Mouse (Mus musculus): Measurements from ENCODE around the gene Ccdc117.
"Not testable (repeated sequence)": the region's sequence is repeated elsewhere in the genome, so short reads cannot be mapped to it uniquely, and the experiment has no call there.

Gene Ccdc117

DNA sequence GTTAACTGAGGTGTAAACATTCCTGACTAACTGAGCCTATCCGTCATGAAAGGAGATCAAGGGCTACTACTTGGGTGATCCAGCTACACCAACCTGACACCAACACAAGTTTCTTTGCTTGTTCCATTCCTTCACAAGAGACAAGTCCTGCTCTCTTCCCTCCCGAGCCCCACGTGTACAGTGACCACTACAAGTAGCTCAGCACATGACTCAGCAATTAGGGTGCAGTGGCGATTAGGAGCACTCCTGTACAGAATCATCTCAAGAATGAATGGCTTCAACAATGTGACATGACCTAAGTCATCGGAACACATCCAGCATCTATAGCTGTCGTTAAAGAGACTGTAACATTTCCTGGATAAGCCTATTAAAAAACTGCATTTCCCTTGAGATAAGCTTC lies 11.3 kb downstream of the Ccdc117 start:
- DNase-seq (ENCODE audit: low spot score) = no peak

DNA sequence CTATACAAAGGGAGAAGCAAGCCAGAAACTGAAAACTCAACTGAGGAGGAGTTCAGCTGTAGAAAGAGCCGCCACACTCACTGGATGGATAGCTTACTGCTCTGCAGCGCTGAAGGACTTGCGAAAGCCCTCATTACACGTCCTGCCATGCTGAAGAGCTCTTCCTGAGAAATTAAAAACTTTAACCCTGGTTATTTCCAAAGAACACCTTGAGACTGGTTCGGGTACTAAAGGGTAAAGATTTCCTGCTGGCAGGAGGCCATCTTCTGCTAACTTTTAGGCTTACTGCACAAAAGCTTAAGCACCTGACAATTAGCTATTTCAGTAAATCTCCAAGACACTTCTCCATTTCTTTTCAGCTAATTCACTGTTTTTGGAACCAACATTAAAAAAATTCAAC lies 11.8 kb downstream of the Ccdc117 start:
- no peak for DNase-seq (ENCODE audit: low spot score)

DNA sequence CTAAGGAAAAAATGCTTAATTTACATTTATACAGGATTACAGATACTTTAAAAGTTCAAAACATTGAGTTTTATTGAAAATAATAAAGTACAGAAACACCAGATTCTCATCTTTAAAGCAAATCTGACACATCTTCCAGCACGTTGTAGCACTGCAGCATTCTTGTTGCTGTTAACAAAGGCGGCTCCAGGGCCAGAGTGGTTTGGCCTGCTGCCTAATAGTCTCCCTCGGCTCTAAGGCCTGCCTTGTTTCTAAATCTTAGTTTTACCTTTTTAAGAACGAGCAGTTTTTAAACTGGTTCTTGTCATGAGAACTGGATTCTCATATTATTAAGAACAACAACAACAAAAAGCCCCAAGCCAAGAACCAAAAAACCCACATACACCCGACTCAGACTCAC lies 13.1 kb downstream of the Ccdc117 start:
- no peak for DNase-seq (ENCODE audit: low spot score)

DNA sequence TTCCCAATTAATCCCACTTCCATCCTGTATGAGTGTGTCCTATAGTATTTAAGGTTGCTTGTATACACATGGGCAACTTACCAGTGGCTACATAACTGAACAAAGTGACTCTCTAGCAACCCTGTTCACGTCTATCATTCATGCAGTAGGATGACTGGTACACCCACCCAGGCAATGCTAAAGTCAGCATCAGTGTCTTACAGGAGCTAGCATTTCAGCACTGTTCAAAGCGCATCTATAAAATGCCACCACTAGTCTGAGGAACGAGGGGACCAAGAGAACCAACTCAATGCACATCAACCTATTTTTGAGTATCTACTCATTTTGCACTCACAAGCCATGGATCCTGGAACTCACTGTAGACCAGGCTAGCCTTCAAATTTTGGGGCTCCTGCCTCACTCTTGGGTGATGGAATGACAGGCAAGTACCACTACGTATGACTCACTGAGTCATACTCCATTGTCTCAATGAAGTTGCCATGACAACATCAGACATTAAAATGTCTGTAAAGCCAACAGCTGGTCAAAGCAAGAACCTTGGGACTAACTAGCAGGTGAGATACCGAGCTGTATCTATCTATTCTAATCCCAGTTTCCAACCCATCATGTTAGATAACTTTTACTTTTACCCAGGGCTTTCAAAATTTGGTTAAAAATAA lies 14.0 kb downstream of the Ccdc117 start:
- DNase-seq (ENCODE audit: low spot score) = no peak

DNA sequence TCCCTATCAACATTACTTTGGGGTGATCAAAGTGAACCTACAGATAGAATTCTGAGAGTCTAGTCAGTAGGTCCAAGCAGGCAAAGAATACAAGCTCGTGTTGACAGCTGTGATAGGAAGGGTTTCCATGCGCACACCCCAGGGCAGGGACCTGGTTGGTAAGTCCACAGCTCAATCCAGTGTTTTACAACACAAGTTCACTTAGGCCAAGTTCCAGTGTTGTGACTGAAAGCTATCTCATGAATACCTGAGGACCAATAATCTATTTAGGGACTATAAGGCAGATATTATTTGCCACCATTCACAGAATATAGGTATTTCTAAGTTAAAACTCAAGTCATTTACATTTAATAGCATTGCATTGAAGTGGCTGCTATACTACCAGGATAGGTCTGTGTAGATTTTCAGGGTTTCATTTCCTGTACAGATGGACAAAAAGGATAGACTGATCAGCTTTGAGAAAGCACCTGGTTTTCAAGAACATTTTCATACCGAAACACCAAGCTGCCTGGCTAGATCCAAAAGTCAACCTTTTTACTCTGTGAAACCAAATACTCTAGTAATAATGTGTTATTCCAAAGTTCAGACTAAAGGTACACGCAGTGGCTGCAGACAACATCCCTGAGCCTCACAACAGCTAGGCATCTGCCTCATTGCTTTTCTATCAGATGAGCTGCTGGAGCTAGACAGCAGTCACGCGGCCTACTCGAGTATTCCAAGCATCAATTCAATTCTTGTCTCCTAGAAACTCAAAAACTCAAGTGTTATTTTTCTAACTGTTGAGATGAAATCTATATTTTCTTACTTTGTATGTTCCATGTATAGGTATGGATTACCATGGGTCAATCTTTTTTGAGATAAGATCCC lies 15.2 kb downstream of the Ccdc117 start:
- no peak for DNase-seq (ENCODE audit: low spot score)

DNA sequence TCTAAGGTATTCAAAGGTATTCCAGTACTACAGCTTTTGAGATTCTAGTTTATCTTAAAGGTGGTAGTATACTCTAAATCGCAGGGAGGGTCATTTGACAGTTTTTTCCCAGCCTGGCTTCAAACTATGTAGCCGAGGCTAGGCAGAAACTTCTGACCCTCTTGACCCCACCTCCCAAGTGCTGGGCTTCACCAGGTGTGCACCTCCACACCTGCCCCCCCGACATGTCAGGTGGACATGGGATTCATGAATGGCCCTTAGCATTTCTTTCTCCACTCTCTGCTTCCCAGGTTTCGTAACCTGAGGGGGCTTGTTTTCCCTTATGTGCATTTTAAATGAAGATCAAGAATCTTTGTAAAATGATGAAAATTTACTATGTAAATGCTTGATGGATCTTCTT lies 16.6 kb downstream of the Ccdc117 start:
- no peak for DNase-seq (ENCODE audit: low spot score)

DNA sequence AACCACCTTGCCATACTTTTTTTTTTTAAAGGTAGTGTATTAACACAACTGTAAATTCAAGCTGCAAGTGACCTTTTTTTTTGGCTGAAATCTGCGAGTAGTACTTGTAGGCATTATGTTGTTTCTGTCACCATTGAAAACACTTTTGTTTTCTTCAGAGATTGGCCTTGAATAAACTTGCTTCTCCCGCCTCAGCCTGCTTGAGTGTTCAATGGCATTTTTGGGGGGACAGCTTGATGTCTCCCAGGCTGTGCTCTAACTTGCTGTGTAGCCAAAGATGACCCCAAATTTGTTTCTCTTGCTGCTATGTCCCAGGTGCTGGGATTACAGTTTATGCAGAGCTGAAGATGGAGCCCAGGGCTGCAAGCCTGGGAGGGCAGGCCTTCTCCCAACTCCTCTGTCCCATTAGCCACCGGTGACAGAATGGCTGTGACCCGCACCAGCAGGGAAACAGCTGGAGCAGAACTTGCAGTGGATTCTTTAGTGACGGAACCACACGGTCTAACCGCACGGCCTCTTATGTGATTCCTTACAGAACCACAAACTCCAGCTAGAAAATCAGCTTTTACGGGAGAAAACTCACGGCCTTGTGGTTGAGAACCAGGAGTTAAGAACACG lies 19.1 kb downstream of the Ccdc117 start:
- DNase-seq (ENCODE audit: low spot score) = no peak

DNA sequence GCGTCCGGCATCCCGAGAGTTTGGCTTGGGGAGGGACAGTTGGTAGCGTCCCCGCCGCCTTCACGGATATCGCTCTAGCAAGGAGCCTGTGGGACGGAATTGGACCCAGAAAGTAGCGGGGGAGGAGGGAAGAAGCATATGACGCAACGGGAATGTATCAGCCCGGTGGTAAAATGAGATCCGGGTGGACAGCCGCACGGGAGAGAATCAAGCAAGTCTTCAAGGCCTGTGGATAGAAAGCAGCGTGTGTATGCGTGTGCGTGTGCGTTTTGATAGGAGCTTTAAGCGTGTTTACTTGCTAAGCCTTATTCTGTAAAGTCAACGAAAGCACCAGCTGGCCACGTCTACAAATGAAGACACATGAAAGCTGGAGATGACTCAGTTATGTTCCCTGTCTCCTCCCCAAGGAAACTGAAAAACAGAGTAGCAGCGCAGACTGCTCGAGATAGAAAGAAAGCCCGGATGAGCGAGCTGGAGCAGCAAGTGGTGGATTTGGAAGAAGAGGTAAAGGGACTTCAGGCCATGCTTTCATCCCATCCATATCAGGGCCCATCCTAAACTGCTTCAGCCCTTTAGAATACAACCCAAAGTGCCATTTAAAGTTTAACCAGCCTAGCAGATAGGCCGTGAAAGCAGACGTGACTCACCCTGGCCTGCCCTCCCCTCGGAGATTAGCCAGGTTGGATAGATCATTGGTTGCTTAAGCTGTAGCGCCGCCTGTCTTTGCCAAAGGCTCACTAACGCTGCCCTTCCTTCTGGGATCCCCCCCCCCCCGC lies 20.3 kb downstream of the Ccdc117 start:
- peak; percentile 64 for DNase-seq (ENCODE audit: low spot score)

DNA sequence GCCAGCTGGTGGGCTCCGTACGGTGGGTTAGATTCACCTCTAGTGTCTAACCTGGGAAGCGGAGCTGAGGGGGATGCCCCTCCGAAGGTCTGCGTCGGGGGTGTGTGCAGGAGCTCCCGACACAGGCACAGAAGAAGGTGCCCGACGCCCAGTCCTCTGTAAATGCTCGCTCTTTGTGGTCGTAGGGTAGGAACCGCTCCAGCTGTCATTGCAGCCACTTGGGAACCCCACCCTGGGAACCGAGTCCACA lies 20.8 kb downstream of the Ccdc117 start:
- no peak for DNase-seq (ENCODE audit: low spot score)

DNA sequence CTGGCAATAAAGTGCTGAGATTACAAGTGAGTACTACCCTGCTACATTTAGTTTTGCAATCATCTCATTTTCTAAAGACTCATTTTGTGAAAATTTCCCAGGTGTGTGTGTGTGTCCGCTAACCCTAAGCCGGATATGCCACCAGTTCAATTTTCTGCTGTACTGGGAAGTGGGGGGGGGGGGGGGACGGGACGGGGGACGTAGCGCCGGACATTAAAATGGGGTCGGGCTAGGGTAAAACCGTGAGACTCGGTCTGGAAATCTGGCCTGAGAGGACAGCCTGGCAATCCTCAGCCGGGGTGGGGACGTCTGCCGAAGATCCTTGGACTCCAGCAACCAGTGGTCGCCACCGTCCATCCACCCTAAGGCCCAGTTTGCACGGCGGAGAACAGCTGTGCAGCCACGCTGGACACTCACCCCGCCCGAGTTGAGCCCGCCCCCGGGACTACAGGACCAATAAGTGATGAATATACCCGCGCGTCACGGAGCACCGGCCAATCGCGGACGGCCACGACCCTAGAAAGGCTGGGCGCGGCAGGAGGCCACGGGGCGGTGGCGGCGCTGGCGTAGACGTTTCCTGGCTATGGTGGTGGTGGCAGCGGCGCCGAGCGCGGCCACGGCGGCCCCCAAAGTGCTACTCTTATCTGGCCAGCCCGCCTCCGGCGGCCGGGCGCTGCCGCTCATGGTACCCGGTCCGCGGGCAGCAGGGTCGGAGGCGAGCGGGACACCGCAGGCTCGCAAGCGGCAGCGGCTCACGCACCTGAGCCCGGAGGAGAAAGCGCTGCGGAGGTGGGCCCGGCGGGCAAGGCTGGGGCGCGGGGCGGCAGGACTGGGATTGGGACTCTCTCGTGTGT lies 21.3 kb downstream of the Ccdc117 start, which contains the start of gene Xbp1:
Gene Xbp1 (plus strand): TSS at position 248 of the 854 bp plus-strand sequence.
- DNase-seq (ENCODE audit: low spot score) = peak; percentile 97

DNA sequence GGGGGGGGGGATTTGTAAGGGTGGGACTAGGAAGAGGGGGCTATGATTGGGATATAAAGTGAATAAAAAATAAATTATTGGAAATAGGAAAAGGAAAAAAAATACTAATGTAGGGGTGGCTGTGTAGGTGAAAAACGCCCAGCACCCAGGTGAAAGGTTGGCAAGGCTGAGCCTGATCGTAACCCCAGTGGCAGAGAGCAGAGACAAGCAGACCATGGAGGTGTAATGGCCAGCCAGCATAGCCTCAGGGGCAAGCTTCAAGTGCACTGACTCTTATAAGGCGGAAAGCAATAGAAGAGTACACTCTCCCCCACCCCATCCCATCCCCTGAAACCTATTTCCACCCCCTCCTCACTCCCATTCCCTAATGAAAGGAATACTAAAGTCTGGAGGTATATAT lies 22.3 kb downstream of the Ccdc117 start:
- no peak for DNase-seq (ENCODE audit: low spot score)

DNA sequence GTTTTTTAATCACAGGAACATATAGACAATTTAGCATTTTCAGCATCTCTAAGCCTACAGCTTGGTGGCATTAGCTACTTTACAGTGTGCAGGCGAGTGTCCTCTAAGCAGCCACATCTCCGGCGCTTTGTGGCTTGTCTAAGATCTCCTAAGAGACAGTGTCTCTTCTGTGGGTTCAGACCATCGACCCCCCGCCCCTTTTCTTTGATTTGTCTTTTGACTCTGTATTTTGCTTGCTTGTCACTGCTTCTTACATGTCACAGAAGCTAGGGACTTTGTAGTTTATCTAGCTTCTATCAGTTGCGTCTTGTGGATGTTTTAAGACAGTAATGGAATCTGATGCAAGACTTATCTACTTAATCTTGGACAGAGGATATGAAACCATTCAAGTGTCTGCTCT lies 24.6 kb downstream of the Ccdc117 start:
- no peak for DNase-seq (ENCODE audit: low spot score)

DNA sequence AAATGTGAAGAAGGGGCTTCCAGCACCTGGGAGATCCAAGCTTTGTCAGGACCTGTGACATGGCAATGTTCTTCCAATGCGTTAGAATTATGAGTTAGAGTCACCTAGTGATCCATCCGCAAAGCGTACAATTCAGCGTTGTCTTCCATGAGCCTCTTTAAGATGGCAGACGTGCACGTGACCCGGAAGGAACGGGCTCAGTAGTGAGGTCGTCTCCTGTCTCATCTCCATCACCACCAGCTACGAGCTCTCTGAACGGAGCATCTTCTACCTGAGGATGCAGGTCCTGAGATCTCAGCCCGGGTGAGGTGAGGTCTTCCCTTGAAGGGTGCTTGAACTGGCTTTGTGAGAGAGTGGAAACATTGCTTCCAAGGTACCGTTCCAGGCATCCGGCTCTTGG lies 25.4 kb downstream of the Ccdc117 start:
- no peak for DNase-seq (ENCODE audit: low spot score)

DNA sequence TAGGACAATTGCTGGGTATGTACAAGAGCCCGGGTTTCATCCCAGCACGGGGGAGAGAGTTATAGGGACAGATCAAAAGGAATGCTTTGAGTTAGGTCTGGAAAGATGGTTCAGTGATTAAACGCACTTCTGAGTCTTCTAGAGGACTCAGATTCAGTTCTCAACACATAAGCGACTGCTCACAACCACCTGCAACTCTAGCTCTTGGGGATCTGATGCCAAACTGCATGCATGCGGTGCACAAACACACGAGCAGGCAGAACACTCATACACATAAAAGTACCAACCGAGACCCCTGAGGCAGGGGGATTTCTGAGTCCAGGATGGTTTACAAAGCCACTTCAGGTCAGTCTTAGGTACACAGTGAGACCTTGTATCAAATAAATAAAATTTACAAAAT lies 25.8 kb downstream of the Ccdc117 start:
- DNase-seq (ENCODE audit: low spot score) = no peak

DNA sequence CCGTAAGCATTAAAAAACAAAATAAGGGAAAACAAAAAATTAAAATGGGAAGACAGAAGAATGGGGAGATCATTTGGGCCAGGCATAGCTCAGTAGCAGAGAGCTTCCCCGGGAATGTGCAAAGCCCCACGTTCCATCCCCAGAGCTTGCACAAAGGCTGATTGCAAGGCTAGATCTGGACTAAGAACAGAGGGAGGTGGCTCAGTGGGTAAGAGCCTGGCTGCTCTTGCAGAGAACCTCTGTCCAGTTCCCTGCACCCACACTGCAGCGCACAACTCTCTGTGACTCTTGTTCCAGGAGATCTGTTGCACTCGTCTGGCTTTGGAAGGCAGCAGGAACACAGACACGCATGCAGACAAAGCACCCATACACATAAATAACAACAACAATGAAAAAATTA lies 26.3 kb downstream of the Ccdc117 start:
- DNase-seq (ENCODE audit: low spot score) = no peak

DNA sequence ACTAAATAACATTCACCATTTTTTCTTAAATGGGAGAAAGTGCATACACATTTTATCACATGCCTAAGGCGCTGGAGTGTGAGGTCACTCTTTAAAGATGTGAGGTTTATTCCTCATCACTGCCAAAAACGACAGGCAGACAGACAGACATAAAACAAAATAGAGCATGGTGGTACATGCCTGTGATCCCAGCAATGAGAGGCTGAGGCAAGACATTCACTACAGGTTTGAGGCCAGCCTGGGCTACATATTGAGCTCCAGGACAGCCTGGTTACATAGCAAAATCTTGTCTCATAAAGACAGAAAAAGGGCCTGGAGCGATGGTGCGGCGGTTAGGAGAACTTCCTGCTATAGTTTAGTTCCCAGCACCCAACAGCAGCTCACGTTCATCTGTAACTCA lies 26.8 kb downstream of the Ccdc117 start:
- no peak for DNase-seq (ENCODE audit: low spot score)

DNA sequence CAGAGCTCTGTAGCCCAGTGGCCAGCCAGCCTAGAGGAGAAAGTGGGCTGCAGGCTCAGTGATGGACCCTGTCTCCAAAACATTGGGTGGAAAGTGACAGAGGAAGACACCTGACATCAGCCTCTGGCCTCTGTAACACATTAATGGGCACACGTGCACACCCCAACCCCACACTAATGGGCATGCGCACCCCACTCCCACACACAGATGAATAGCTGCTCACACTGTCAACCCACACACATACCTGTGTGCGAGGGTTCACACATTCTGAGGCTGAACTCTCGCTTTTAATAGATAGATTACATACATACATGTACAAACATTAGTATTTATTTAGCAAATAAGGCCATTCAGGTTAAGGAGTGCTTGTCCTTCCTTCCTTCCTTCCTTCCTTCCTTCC lies 27.9 kb downstream of the Ccdc117 start:
- no peak for DNase-seq (ENCODE audit: low spot score)

DNA sequence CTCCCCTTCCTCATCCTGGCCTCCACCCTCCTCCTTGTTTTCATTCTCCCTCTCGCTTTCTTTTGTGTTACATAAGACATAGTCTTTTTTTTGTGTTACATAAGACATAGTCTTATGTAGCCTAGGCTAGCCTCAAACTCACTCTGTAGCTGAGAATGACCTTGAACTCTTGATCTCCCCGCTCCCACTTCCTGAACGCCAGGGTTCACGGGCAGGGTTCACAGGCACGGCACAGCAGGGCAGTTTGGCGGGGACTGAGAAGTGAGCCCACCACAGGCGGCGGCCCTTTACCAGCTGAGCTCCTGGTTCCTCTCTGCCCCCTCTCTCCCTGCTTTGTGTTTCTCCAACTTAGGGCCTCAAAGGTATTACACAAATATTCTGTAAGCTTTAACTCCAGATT lies 29.0 kb downstream of the Ccdc117 start:
- DNase-seq (ENCODE audit: low spot score) = no peak

DNA sequence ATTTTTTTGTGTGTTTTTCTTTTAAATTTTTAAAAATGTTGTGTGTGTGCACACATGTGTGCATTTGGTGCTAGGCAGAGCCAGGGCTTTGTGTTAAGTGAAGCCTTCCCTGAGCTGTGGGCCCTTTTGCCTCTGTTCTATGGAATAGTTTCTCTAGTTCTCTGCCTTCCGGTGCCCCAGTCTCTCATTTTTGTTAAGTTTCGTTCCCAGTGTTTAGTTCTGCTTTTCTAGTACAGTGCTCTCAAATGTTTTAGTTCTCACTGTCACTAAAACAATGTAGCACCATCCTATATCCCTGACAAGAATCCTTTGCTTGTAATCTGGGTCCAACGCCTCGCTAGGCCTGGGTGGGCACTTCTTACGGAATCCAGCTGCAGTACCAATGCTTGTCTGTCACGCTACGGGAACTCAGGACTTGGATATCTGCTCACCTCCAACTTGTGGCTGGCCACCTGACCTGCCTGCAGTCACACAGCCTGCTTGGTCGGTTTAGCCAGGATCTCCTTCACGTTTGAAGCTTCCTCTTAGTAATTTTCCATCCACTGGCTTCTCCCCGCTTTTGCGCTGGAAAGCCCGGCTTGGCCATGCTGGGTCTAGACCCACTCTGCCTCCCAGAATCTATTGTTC lies 29.8 kb downstream of the Ccdc117 start:
- no peak for DNase-seq (ENCODE audit: low spot score)

DNA sequence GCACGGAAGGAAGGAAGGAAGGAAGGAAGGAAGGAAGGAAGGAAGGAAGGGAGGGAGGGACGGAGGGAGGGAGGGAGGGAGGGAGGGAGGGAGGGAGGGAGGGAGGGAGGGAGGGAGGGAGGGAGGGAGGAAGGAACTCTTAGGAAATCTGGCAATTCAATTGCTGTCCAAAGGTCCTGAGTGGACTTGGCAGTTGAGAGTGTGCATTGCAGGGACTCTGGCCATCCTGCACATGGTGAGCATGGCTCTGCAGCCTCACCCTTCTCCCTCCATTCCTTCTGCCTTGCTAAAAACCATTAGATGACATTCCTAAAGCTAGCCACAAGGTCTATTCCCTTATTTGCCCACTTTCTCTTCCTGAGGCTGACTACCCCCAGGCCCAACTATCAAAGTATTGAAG lies 31.3 kb downstream of the Ccdc117 start:
- not testable (repeated sequence) for DNase-seq (ENCODE audit: low spot score)

DNA sequence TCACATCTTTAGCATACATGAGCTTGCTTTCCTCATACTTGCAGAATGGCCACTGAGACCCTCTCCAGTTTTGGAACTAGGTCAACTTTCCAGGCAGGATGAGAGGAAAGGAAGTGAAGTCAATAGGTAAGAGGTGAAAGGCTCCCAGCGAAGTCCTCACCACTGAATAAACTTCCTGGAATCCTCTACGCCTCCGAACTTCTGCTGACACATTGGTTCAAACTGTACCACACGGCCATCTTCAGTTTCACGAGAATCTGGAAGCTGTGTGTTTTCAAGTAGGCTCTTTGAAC lies 31.9 kb downstream of the Ccdc117 start:
- no peak for DNase-seq (ENCODE audit: low spot score)
